Mouse (Mus musculus) midbrain, embryonic 16.5 days (tissue): Measurements from ENCODE around the gene Obox6. TPM values are rescaled to one million over a fixed set of nuclear protein-coding genes. Genes with fewer than 3 reads are reported as not detected.

Source experiments
- polyA plus RNA-seq: library from polyadenylated mRNA; unstranded; fragments of >200 nt; fragmentation: Nextera tagmentation; extraction: Ambion mirVana; gene quantifications from 2 replicates; pipeline ENCODE4 v1.2.1, GENCODE M21; 2015

The Obox6 gene
- polyA plus RNA-seq, 1 experiment from 2014 or later: not detected

Other genes starting within 250 kb of the Obox6 start
- not detected in 2 replicates for gene Obox3, start 199.8 kb downstream of the Obox6 start, polyA plus RNA-seq
- gene Obox5, start 89.5 kb downstream of the Obox6 start, polyA plus RNA-seq: not detected in 2 replicates
- 0.24 and 0.27 TPM in 2 replicates for gene Crx, start 40.3 kb upstream of the Obox6 start, polyA plus RNA-seq
- gene Crxos, start 42.9 kb upstream of the Obox6 start, polyA plus RNA-seq: not detected in 2 replicates
- gene Selenow, start 82.7 kb upstream of the Obox6 start, polyA plus RNA-seq: 1,578 and 1,695 TPM in 2 replicates
- gene Nop53, start 106.4 kb upstream of the Obox6 start, polyA plus RNA-seq: 108 and 110 TPM in 2 replicates
- 4.6 and 4.9 TPM in 2 replicates for gene Ehd2, start 127.9 kb upstream of the Obox6 start, polyA plus RNA-seq
- 5.9 and 7.7 TPM in 2 replicates for gene Bicra, start 208.2 kb upstream of the Obox6 start, polyA plus RNA-seq
- 0.14 and 0.15 TPM in 2 replicates for gene Zfp541, start 222.1 kb upstream of the Obox6 start, polyA plus RNA-seq